Mouse (Mus musculus) heart, postnatal 0 days (tissue): ENCODE measurements around the gene Slc23a4.

Source experiments
- CTCF ChIP-seq: IDR thresholded peaks from 2 replicates; pipeline ENCODE4 v1.5.1; 2016; ENCODE audit warnings: antibody characterized with exemption, control low read depth, low read depth
- EP300 ChIP-seq: IDR thresholded peaks from 2 replicates; pipeline ENCODE4 v1.6.1; 2016; ENCODE audit warnings: antibody characterized with exemption, low read depth

- TF ChIP-seq EP300 (no peak), CTCF (no peak)
These were observed 73.7 kb downstream of the Slc23a4 start for GRCm38 (mm10) chr6:34914462-34914861.
